Mouse (Mus musculus) frontal cortex, postnatal 14 days (tissue): ENCODE results near the gene Slc36a2.

Experiments
- DNase-seq, 2 experiments: peaks; one replicate each; pipeline ENCODE4 v3.0.0; 2022; ENCODE audit warnings: low spot score in 2 of 2

Gene Slc36a2

GRCm38 (mm10) chr11:55184246-55184645 is 631 bp downstream of the Slc36a2 start:
- no peak for DNase-seq

- DNase-seq = no peak
Measured at GRCm38 (mm10) chr11:55183124-55183523, 1.8 kb downstream of the Slc36a2 start.

- no peak for DNase-seq
Measured at GRCm38 (mm10) chr11:55179856-55180255, 5.0 kb downstream of the Slc36a2 start.

- no peak for DNase-seq
Measured at GRCm38 (mm10) chr11:55178830-55179229, 6.0 kb downstream of the Slc36a2 start.

GRCm38 (mm10) chr11:55170501-55170900 is 14.4 kb downstream of the Slc36a2 start:
- no peak for DNase-seq

- DNase-seq = no peak
Measured at GRCm38 (mm10) chr11:55168914-55169313, 16.0 kb downstream of the Slc36a2 start.

GRCm38 (mm10) chr11:55168504-55168903 is 16.4 kb downstream of the Slc36a2 start:
- DNase-seq = no peak

GRCm38 (mm10) chr11:55165748-55166147 is 19.1 kb downstream of the Slc36a2 start:
- DNase-seq = no peak

- DNase-seq = peak in 1 of 2 experiments; percentile 46
Measured at GRCm38 (mm10) chr11:55164723-55165122, 20.2 kb downstream of the Slc36a2 start.

GRCm38 (mm10) chr11:55162670-55163069 is 22.2 kb downstream of the Slc36a2 start:
- peak; percentile 29 to 65 for DNase-seq

GRCm38 (mm10) chr11:55158785-55159359 is 26.0 kb downstream of the Slc36a2 start:
- DNase-seq = peak; percentile 57 to 81

- DNase-seq = no peak
Measured at GRCm38 (mm10) chr11:55155070-55155421, 29.8 kb downstream of the Slc36a2 start.

- no peak for DNase-seq
Measured at GRCm38 (mm10) chr11:55154398-55155069, 30.3 kb downstream of the Slc36a2 start.

GRCm38 (mm10) chr11:55151608-55152007 is 33.3 kb downstream of the Slc36a2 start, which contains the start of gene Slc36a3:
TSS of gene Slc36a3 (minus strand) at chr11:55151708.
- DNase-seq = no peak

- no peak for DNase-seq
Measured at GRCm38 (mm10) chr11:55148461-55148860, 36.4 kb downstream of the Slc36a2 start.

- DNase-seq = no peak
Measured at GRCm38 (mm10) chr11:55147423-55147822, 37.5 kb downstream of the Slc36a2 start.

GRCm38 (mm10) chr11:55146855-55147254 is 38.0 kb downstream of the Slc36a2 start:
- no peak for DNase-seq

- no peak for DNase-seq
Measured at GRCm38 (mm10) chr11:55144011-55144410, 40.9 kb downstream of the Slc36a2 start.

GRCm38 (mm10) chr11:55141502-55141901 is 43.4 kb downstream of the Slc36a2 start:
- DNase-seq = no peak

- no peak for DNase-seq
Measured at GRCm38 (mm10) chr11:55137646-55138045, 47.2 kb downstream of the Slc36a2 start.

GRCm38 (mm10) chr11:55136770-55137547 is 47.9 kb downstream of the Slc36a2 start:
- peak in 1 of 2 experiments; percentile 18 for DNase-seq

- DNase-seq = no peak
Measured at GRCm38 (mm10) chr11:55134871-55135270, 50.0 kb downstream of the Slc36a2 start.

GRCm38 (mm10) chr11:55134407-55134806 is 50.5 kb downstream of the Slc36a2 start:
- DNase-seq = no peak
